Mouse (Mus musculus): ENCODE results near the gene Cda.

DNA sequence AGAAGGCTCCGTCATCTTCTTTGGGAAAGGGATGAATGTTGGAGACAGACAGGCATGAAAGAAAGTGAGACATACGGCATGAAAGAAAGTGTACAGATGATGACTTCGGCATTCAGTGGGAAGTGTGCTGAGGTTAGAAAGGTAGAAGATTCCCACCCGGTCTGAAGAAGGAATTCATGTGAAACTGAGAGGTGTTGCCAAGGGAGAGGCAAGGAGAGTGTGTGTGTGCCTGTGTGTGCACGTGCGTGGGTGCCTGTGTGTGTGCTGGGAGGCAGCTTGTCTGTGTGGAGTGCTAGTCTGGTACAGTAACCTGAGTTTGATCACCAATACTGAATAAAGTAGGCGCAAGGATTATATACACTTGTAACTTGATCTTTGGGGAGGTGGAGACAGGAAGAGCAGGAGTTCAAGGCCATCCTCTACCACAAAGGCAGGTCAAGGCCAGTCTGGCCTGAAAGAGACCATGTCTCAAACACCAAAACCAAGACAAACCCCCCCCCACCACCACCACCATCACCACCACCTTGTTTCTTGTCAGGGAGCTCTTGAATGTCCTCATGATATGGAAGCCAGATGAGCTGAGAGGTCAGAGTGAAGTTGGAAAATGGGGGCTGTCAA lies 43.8 kb upstream of the Cda start:
- TF ChIP-seq CTCF (IDR thresholded peaks at IDR 0.05; ENCODE audit: control insufficient read depth, insufficient read depth, low read length) (no peak), POLR2A (IDR thresholded peaks at IDR 0.05; ENCODE audit: borderline replicate concordance, control insufficient read depth, low read depth, low read length) (no peak)
